Mouse (Mus musculus): ENCODE measurements around the gene Trmt11. TPM values are rescaled to one million over a fixed set of nuclear protein-coding genes. Genes with fewer than 3 reads are reported as not detected.
"Not testable (repeated sequence)": the region's sequence is repeated elsewhere in the genome, so short reads cannot be mapped to it uniquely, and the experiment has no call there.

Gene Trmt11
- polyA plus RNA-seq, 1 experiment, result 6.6 TPM

GRCm38 (mm10) chr10:30552377-30552776 is 48.2 kb downstream of the Trmt11 start:
- TF ChIP-seq CTCF (IDR thresholded peaks at IDR 0.05; ENCODE audit: borderline replicate concordance, extremely low read depth, insufficient read depth, insufficient read length) (no peak), POLR2A (IDR thresholded peaks at IDR 0.05; ENCODE audit: borderline replicate concordance, extremely low read depth, insufficient read depth, insufficient read length, poor library complexity, severe bottlenecking) (no peak)
- no peak for DNase-seq (ENCODE audit: low read depth)

DNA sequence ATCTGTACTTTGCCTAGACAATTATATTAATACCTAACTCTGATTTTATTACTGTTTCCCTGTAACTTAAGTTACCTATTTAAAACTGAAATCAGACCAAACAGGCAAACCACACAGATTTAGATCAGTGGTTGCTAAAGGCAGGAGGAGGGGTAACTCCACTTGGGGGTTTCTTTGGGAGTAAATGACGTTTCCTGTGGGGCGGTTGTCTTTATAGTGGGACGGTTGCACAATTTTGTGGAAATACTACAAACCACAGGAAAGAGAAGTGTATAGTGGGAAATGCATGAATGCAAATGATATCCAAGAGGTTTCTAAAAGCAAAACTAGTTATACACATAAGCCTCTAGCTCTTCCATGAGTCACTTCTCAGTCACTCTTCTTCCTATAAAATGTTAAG is 50.6 kb downstream of the Trmt11 start:
- no peak for DNase-seq (ENCODE audit: low read depth)
- TF ChIP-seq CTCF (IDR thresholded peaks at IDR 0.05; ENCODE audit: borderline replicate concordance, extremely low read depth, insufficient read depth, insufficient read length) (no peak), POLR2A (IDR thresholded peaks at IDR 0.05; ENCODE audit: borderline replicate concordance, extremely low read depth, insufficient read depth, insufficient read length, poor library complexity, severe bottlenecking) (no peak)

- no peak for DNase-seq (ENCODE audit: low read depth)
- no peak for TF ChIP-seq CTCF (IDR thresholded peaks at IDR 0.05; ENCODE audit: borderline replicate concordance, extremely low read depth, insufficient read depth, insufficient read length)
- no peak for TF ChIP-seq POLR2A (IDR thresholded peaks at IDR 0.05; ENCODE audit: borderline replicate concordance, extremely low read depth, insufficient read depth, insufficient read length, poor library complexity, severe bottlenecking)
These were observed 62.1 kb downstream of the Trmt11 start for GRCm38 (mm10) chr10:30538538-30538815.

DNA sequence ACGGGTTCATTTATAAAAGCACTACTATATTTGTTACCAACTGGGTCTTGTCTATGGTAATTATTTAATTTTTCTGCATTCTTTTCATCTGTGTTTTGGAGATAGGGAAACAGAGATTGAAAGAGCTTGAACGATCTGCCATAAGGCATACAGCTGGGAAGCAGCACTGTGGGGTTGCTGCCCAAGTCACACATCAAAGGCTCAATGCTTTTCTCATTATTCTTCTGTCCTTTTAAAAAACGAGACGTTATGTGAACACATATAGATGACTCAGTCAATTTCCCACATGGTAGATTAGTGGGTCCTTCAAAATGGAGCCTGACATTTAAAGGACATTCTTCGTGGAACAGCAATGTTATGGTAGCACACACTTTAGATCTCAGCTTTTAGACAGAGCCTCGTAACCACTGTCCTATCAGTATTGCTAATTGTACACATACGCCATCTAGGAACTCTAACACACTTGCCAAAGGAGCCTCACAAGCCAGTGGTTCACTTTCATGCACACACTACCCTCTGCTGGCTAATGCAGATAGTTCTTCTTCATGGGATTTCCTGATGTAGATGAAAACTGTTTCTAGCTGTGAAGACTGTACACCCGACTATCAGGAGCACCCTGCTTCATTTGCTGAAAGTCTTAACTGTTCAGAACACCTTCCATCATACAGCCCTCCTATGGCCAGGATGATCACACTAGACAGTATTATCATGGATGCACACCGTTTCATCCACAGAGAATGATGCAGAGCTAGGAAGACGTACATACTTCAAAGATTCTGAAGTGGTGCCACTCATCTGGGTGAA is 62.6 kb downstream of the Trmt11 start:
- TF ChIP-seq POLR2A (IDR thresholded peaks at IDR 0.05; ENCODE audit: borderline replicate concordance, extremely low read depth, insufficient read depth, insufficient read length, poor library complexity, severe bottlenecking) (no peak), CTCF (IDR thresholded peaks at IDR 0.05; ENCODE audit: borderline replicate concordance, extremely low read depth, insufficient read depth, insufficient read length) (peak; percentile 55; the same call in 1 of the 2 replicates)
- peak; percentile 83 for DNase-seq (ENCODE audit: low read depth)

DNA sequence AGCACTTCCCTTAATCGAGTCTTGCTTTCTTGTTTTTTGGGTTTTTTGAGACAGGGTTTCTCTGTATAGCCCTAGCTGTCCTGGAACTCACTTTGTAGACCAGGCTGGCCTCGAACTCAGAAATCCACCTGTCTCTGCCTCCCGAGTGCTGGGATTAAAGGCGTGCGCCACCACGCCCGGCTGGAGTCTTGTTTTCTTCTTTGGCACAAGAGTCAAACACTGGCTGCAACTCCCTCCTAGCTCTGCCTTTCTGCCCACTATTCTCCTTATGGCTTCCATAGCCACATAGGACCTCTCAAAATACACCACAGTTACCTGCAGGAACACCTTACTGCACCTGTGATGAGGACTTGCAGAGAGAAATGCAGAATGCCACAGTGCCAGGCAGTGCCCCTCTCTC is 64.6 kb downstream of the Trmt11 start:
- not testable (repeated sequence) for DNase-seq (ENCODE audit: low read depth)

DNA sequence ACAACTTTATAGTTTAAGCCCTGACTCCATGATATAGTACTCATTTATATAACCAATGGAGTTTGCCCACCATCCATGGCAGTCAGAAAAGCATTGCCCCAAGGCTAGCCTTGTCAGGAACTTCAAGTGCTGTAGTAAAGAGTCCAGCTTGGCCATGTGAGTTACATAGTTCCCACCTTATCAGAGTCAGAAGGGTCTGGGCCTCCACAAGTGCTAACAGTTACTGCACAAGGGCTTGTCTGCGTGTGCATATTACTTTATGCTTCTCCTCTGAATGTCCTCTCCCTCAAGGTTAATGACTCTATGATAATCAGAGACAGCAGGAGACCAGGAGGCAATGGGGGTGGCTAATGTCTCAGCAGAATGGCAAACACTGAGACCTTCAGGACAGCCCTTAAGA is 73.4 kb downstream of the Trmt11 start:
- TF ChIP-seq POLR2A (IDR thresholded peaks at IDR 0.05; ENCODE audit: borderline replicate concordance, extremely low read depth, insufficient read depth, insufficient read length, poor library complexity, severe bottlenecking) (no peak), CTCF (IDR thresholded peaks at IDR 0.05; ENCODE audit: borderline replicate concordance, extremely low read depth, insufficient read depth, insufficient read length) (no peak)
- DNase-seq (ENCODE audit: low read depth), result no peak

GRCm38 (mm10) chr10:30521727-30522126 is 78.8 kb downstream of the Trmt11 start:
- no peak for TF ChIP-seq POLR2A (IDR thresholded peaks at IDR 0.05; ENCODE audit: borderline replicate concordance, extremely low read depth, insufficient read depth, insufficient read length, poor library complexity, severe bottlenecking)
- no peak for TF ChIP-seq CTCF (IDR thresholded peaks at IDR 0.05; ENCODE audit: borderline replicate concordance, extremely low read depth, insufficient read depth, insufficient read length)
- no peak for DNase-seq (ENCODE audit: low read depth)

- DNase-seq (ENCODE audit: low read depth), result no peak
- TF ChIP-seq POLR2A (IDR thresholded peaks at IDR 0.05; ENCODE audit: borderline replicate concordance, extremely low read depth, insufficient read depth, insufficient read length, poor library complexity, severe bottlenecking) (no peak), CTCF (IDR thresholded peaks at IDR 0.05; ENCODE audit: borderline replicate concordance, extremely low read depth, insufficient read depth, insufficient read length) (no peak)
These were observed 81.4 kb downstream of the Trmt11 start for GRCm38 (mm10) chr10:30519143-30519542.

DNA sequence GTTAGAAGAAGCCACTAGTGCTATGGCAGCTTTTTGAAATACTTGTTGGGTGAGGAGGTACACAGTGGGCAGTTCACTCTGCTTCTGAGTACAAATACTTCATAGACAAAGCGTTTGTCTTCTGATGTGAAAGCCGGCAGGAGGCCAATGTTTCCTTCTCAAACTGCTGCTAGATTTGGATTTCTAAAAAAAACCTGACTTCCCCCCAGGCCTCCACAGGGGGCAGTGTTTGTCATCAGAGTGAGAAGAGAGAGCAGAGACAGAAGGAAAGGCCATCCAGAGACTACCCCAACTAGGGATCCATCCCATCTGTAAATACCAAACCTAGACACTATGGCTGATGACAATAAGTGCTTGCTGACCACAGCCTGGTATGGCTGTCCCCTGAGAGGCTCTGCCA is 83.3 kb downstream of the Trmt11 start:
- TF ChIP-seq POLR2A (IDR thresholded peaks at IDR 0.05; ENCODE audit: borderline replicate concordance, extremely low read depth, insufficient read depth, insufficient read length, poor library complexity, severe bottlenecking), result no peak
- TF ChIP-seq CTCF (IDR thresholded peaks at IDR 0.05; ENCODE audit: borderline replicate concordance, extremely low read depth, insufficient read depth, insufficient read length), result no peak
- no peak for DNase-seq (ENCODE audit: low read depth)

- no peak for TF ChIP-seq POLR2A (IDR thresholded peaks at IDR 0.05; ENCODE audit: borderline replicate concordance, extremely low read depth, insufficient read depth, insufficient read length, poor library complexity, severe bottlenecking)
- TF ChIP-seq CTCF (IDR thresholded peaks at IDR 0.05; ENCODE audit: borderline replicate concordance, extremely low read depth, insufficient read depth, insufficient read length), result no peak
These were observed 83.8 kb downstream of the Trmt11 start for GRCm38 (mm10) chr10:30516771-30517170.

DNA sequence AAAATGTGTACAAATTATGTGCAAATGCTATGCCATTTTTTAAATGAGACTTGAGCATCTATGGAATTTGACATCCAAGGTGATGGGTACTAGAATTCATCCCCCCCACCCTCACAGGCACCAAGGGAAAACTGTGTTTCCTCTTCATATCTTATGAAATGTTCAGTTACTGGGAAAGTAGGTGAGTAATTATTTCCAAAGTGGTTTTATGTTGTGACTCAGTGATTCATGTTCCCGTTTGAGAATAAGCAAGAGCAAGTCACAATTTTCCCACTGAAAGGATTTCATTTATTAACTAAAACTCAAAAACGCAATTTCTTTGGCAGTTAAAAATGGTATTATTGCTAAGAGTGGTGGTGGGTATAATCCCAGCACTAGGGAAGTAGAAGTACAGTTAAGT is 95.8 kb downstream of the Trmt11 start:
- TF ChIP-seq CTCF (IDR thresholded peaks at IDR 0.05; ENCODE audit: borderline replicate concordance, extremely low read depth, insufficient read depth, insufficient read length) (no peak), POLR2A (IDR thresholded peaks at IDR 0.05; ENCODE audit: borderline replicate concordance, extremely low read depth, insufficient read depth, insufficient read length, poor library complexity, severe bottlenecking) (no peak)
- no peak for DNase-seq (ENCODE audit: low read depth)

More at GRCm38 (mm10) chr10:30516771-30517170, 83.8 kb downstream of the Trmt11 start:
- no peak for DNase-seq (ENCODE audit: low read depth)

- TF ChIP-seq POLR2A (IDR thresholded peaks at IDR 0.05; ENCODE audit: borderline replicate concordance, extremely low read depth, insufficient read depth, insufficient read length, poor library complexity, severe bottlenecking) (no peak), CTCF (IDR thresholded peaks at IDR 0.05; ENCODE audit: borderline replicate concordance, extremely low read depth, insufficient read depth, insufficient read length) (no peak)
- no peak for DNase-seq (ENCODE audit: low read depth)
These were observed 97.4 kb downstream of the Trmt11 start for GRCm38 (mm10) chr10:30503168-30503567.

Data from brain, embryonic 14.5 days (tissue).